Mouse (Mus musculus): ENCODE measurements at regions not wholly inside any gene's neighbourhood (a gene's known extent, or its start where the extent isn't known, plus 50 kb on each side); places are given as distances from the start of the nearest gene placed in this dataset.

DNA sequence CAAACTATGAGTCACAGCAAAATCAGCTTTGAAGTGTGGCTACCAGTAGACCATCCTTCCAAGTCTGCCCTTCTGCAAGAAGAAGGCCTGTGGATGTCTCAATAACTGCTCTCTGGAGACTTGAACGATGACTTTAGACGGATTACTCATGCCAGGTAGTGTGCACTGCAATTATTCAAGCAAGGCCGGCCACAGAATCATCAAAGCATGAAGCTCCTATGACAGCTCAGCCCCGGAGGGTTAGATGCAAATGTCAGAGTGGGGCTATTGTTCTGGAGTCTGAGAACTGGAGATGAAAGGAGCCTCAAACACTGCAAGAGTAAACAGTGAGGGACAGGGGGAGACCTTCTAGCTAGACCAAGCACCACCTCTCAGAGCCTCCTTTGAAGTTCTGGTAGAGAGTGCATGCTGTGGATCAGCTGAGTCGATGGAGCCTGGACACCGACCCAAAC is 173.8 kb upstream of the Dmrta1 start:
- DNase-seq (ENCODE audit: low read depth, low spot score) = peak; percentile 90

DNA sequence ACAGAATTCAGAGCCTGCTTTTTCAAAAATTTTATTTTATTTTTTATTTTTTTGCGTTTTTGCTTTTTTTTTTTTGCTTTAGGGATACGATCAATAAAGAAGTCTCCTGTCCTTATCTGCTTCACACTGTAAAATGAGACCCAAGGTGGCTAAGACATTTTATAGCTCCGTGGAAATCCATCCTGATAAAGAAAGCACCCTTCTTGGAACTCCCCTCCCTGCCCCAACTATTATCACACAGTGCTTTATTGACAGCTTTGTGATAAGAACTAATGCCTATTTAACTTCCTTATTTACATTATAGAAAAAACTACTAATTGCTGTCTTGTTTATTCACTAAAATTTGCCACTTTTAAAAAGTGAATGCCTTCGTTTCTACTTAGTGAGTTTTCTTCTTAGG is 179.0 kb upstream of the Dmrta1 start:
- DNase-seq (ENCODE audit: low read depth, low spot score) = no peak

DNA sequence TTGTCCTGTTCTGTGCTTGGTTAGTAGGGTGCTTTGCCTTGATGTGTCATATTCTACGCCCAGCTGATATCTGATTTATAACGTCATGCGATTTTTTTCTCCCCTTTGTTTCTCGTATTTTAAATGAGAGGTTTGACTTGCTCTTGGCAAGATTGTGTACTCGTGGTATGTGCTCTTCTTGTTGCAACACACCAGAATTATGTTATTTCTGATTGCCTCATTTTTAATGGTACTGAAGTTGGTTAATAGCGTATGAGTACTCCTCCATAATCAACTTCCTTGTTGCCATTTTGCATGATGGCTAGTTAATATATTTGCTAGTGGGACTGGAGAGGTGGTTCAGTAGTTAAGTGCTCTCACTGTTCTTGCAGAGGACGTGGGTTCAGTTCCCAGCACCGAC is 180.1 kb upstream of the Cdkn2b start:
- DNase-seq (ENCODE audit: low read depth, low spot score) = no peak

DNA sequence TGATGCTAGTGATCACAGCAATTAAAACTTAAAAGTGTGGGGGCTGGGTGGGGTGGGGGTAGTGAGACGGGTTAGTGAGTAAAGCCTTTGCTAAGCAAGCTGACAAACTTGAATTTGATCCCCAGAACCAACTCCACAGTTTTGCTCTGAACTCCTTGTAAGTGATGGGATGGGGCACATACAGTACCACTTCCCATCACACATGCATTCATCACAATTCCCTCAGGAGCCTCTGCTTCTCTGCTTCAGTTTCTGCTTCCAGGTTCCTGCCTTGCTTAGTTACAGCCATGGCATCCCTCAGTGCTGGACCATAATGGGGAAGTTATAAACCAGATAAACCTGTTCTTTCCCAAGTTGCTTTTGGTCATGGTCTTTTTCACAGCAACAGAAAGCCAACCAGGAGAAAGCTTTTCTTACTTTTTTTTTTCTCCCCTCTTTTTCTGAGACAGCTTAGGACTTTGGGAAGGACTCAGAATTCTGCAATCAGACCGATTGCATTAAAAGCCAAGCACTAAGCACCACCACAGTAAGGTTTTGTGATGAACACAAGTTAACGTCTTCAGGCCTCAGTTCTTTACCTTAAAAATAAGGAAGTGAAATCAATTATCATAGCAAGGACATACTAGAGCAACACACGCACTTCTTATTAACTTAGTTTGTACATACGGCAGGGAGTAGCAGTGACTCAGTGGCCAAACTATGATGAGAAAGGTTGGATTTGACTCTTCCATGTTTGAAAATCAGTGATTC is 176.8 kb upstream of the Cdkn2b start:
- DNase-seq (ENCODE audit: low read depth, low spot score) = peak; percentile 64

DNA sequence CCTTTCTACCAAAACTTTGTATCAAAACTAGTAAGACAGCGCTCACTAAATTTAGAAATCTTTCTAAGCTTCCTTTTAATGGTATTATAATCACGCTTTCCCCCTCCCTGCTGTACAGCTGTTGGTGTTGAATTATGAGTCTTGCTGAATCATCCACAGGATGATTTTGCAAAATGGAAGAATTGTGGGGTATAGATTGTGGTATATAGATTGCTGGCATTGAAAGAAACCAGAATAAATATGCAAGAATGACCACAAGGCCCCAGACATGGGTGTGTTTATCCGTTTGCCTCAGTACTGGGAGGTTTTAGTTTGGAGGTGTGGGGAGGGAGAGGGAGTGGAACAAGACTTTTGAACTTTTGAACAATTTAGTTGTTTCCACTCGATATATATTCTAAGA is 176.1 kb upstream of the Cdkn2b start:
- no peak for DNase-seq (ENCODE audit: low read depth, low spot score)

DNA sequence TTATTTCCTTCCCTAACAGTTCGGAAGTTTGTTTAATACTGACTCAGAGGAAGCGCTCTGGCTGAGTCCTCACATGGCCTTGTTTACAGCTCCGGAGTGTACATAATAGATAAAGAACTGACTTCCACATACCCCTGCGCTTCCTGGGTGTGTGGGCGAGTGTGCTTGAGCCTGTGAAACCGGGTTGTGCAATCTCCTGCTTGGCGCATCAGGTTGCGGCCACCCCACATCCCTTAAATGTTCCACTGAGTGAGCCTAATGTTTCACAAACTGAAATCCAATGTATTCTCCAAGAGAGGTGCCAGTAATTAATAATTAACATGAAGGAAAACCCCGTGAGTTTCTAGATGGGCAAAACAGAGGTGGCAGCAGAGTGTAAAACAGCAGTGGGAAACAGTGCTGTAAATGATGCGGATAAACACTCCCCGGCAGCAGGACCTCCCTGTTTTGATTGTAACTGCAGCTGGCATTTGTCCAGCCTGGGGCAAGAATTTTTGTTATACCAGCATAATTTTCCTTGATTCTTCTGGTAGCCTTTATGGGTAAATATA is 175.2 kb upstream of the Cdkn2b start:
- DNase-seq (ENCODE audit: low read depth, low spot score) = no peak

DNA sequence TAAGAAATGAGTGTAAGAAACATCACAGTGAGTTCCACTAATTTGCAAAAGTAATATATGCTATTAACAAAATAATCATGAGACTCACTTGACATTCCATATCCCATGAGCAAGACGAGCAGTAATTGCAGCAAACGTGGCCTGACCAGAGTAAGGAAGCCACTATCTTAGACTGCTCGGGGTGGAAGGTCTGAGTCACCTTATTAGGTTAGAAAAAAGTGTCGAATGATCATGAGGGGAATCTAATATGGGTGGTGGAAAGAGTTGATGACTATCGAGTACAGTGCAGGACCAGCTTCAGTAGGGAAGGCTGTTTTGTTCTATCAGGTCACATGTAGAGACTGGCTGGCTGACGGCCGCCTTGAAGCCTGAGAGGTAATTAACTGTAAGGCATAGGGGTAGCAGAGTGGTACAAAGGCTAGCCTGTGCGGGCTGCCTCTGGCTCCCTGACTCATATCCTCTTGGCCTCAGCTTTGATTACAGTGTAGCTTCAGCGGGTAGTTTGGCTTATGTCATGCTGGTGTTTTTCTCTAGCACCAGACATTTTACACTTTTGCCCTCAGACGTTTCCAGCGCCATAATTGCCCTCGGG is 167.9 kb upstream of the Cdkn2b start:
- no peak for DNase-seq (ENCODE audit: low read depth, low spot score)

- DNase-seq (ENCODE audit: low read depth, low spot score) = no peak
Observed at GRCm38 (mm10) chr4:89475848-89476247, 165.0 kb upstream of the Cdkn2b start.

DNA sequence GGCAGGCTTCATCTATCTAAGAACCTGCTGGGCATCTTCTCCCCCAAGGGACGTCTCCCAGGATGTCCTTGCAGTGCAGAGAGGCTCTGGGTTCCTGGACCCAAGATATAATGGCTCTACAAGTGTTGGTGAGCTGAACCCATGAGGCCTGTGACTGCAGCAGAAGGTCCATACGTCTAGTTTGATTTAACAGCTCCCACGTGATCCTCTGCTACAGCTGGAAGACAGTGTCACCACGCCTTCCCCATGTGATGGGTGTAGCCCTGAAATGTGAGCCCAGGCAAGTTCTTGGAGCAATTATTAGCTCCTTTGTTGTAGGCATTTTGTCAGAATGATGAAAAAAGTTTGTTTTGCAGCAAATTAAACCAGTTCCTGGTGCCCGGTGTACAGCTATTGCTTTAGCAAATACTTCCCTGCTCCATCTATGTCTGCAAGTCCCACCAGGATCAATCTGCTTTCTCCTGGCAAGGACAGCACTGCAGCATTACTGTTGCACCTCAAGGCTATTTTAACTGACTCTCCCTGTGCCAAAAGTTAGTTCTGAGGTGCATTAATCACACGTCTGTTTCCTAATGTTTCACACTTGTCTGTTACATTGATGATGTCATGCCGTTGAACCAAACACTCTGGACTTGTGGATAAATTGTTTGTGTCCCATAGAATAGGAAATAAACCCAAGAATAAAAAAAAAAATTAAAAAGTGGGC is 164.2 kb upstream of the Cdkn2b start:
- DNase-seq (ENCODE audit: low read depth, low spot score) = no peak

DNA sequence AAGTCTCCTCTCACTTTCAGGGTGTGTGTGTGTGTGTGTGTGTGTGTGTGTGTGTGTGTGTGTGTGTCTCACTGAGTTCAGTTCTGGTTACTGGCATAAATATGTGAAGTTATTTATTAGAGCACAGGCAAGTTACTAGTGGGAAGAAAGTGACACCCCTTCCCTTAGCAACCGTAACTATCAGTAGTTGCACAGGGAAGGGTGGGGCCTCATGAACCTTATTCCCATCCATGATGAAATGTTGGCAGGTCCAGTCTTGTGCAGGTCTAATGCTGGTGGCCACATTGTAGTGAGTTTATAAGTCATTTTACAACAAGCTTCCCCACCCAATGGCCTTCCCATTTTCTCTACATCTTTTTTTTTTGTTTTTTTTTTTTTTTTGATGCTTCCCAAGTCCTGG is 160.6 kb upstream of the Cdkn2b start:
- no peak for DNase-seq (ENCODE audit: low read depth, low spot score)

DNA sequence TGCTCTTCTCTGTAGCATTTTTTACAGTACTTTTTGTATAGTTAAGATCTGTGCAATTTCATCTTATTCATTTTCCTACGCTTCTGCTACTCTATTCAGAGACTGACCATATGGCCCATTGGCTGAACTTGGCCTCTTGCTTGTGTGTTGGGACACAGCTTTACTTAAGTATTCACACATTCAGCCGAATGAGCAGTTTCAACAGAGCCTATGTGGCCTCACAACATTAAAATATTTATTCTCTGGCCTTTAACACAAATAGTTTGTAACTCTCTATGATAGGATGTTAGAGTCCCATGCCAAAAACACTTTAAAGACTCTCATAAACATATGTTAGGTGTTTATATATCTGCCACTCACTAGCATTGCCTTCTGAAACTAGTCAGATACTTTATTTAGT is 159.9 kb upstream of the Cdkn2b start:
- DNase-seq (ENCODE audit: low read depth, low spot score) = no peak

GRCm38 (mm10) chr4:89469883-89470282 is 159.0 kb upstream of the Cdkn2b start:
- no peak for DNase-seq (ENCODE audit: low read depth, low spot score)

- DNase-seq (ENCODE audit: low read depth, low spot score) = no peak
Observed at GRCm38 (mm10) chr4:89469406-89469805, 158.6 kb upstream of the Cdkn2b start.

DNA sequence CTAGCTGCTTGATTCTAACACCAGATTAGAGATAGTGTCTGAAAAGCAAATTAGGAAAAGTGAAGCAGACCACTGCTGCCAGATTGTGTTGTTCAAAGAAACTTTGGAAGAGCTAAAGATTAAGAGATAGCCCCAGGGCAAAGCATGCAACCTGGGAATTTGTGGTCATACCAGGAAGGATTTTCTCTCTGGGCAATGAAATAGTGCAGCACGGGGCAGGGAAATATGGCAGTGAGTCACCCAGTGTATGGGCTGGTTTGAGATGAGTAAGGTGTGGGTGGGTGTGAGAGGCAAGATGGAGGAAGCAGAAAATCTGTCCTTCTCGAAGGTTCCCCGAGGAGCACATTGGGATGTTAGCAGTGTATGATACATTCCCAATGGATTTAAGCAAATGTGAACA is 155.9 kb upstream of the Cdkn2b start:
- DNase-seq (ENCODE audit: low read depth, low spot score) = no peak

DNA sequence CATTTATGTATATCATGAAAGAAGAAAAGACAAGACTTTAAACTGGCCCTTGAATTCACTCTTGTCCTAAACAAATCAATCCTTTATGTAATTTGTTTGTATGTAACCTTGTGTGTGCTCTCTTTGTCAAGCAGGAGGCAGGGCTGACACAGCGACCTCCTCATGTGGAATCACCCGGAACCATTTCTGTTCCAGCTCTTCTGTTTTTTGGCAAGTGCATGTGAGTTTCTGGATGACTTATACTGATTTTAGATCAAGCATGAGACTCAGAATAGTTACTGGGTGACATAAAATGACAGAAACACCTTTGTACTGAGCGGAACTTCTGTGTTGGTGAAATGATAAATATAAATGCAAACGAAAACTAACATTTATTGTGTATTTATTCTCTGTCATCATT is 152.3 kb upstream of the Cdkn2b start:
- DNase-seq (ENCODE audit: low read depth, low spot score) = peak; percentile 74

DNA sequence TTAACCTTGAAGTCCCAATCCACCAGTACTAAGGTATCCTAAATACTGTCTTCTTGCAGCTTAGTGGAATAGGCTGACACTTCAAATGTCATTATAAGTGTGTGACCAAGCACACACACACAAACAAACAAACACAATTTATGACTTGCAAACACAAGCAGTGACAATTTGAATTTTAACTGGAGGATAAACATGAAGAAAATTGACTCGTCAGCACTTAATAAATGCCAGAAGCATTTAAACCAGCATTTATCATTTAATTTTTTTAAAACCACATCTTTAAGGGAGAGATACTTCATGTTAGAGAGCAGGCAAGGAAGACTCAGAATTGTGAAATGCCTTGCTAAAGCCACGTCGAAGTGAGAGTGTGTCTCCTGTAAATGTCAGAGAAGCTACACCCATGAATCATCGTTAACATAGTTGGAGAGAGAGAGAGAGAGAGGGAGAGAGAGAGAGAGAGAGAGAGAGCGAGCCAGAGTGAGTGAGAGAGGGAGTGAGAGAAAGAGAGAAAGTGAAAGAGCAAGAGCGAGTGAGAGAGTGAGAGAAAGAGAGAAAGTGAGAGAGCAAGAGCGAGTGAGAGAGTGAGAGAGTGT is 149.4 kb upstream of the Cdkn2b start:
- DNase-seq (ENCODE audit: low read depth, low spot score) = no peak

- no peak for DNase-seq (ENCODE audit: low read depth, low spot score)
Observed at GRCm38 (mm10) chr4:89459346-89459666, 148.5 kb upstream of the Cdkn2b start.

DNA sequence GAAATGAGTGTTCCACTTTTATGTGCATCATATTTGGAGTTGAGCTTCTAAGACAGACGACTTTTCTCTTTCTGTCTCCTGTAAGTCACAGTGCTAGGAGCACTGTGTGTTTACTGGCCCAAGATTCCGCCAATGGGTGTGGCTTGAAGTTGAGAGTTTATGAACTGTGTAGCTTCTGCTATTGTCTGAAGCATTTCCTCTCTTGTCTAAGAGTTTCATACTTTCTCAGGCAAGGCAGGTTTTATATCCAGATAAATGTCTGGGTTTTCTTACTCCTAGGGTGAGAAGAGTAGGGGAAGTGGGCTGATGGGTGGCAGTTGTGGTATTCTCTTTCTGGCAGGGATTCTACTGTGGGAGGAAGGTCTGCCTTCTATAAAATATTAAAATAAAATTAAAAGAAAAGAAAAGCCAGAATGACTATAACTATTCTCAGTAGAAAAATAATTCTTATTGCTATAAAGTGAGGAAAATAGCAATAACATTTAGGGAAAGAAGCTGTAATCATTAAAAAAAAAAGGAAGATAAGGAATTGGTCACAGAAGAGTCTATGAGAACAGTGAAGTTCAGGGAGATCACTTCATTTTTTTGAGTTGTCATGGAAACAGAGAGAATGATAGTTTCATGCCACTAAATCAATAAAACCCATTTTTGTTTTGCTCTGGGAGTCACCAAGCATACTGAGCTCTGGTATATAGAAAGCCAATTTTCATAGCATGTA is 147.9 kb upstream of the Cdkn2b start:
- DNase-seq (ENCODE audit: low read depth, low spot score) = no peak

- DNase-seq (ENCODE audit: low read depth, low spot score) = no peak
Observed at GRCm38 (mm10) chr4:89457861-89458260, 147.0 kb upstream of the Cdkn2b start.

GRCm38 (mm10) chr4:89454926-89455325 is 144.1 kb upstream of the Cdkn2b start:
- DNase-seq (ENCODE audit: low read depth, low spot score) = no peak

DNA sequence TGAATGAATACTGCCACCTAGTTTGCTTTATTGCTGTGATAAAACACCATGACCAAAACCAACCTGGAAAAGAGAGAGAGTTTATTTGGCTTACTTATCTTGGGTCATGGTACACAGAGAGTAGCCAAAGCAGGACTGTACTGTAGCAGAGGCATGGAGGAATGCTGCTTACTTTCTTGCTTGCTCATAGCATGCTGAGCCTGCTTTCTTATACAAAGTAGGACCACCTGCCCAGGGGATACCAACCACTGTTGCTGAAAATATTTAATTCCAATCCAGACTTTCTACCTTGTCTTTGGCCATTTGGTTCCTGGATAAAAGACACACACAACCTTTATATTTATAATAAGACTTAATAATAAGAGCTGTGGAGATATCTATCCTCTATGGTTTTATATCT is 142.2 kb upstream of the Cdkn2b start:
- no peak for DNase-seq (ENCODE audit: low read depth, low spot score)

- DNase-seq (ENCODE audit: low read depth, low spot score) = peak; percentile 27
Observed at GRCm38 (mm10) chr4:89451741-89452140, 140.9 kb upstream of the Cdkn2b start.

Data from A20 (cell line).